Mouse (Mus musculus) kidney, embryonic 14.5 days (tissue): ENCODE data around the gene Mrpl2. TPM values are rescaled to one million over a fixed set of nuclear protein-coding genes. Genes with fewer than 3 reads are reported as not detected.

Experiments used
- ATAC-seq: fragments of 200-750 bp; cut with Nextera tagmentation; 2 replicates; pipeline ENCODE4 v1.8.0; 2017; ENCODE audit warnings: moderate number of reproducible peaks, mild to moderate bottlenecking, moderate TSS enrichment, moderate library complexity; ENCODE audit not compliant: low FRiP score, low TSS enrichment
- H3K27ac ChIP-seq: fragments of 300-500 bp; sonication (generic); 2 replicates; pipeline ENCODE4 v1.5.1; 2014; ENCODE audit warnings: low read depth, mild to moderate bottlenecking, low read length, moderate library complexity, mixed read lengths
- H3K27me3 ChIP-seq: fragments of 300-500 bp; sonication (generic); 2 replicates; pipeline ENCODE4 v1.6.1; 2014; ENCODE audit warnings: mild to moderate bottlenecking, low read length; ENCODE audit not compliant: control insufficient read depth, insufficient read depth
- H3K36me3 ChIP-seq: fragments of 300-500 bp; sonication (generic); 2 replicates; pipeline ENCODE4 v1.6.1; 2014; ENCODE audit warnings: low read length, mixed read lengths; ENCODE audit not compliant: control insufficient read depth, insufficient read depth
- H3K4me1 ChIP-seq: fragments of 300-500 bp; sonication (generic); 2 replicates; pipeline ENCODE4 v1.6.1; 2014; ENCODE audit warnings: low read length, mixed read lengths; ENCODE audit not compliant: control insufficient read depth, insufficient read depth
- H3K4me2 ChIP-seq: fragments of 300-500 bp; sonication (generic); replicated peaks from 2 replicates; pipeline ENCODE4 v1.6.1; 2014; ENCODE audit warnings: low read depth, mild to moderate bottlenecking, low read length
- H3K4me3 ChIP-seq: fragments of 300-500 bp; sonication (generic); 2 replicates; pipeline ENCODE4 v1.5.1; 2014; ENCODE audit warnings: mild to moderate bottlenecking, low read length
- H3K9ac ChIP-seq: fragments of 300-500 bp; sonication (generic); 2 replicates; pipeline ENCODE4 v1.6.1; 2014; ENCODE audit warnings: low read depth, mild to moderate bottlenecking, low read length, moderate library complexity
- H3K9me3 ChIP-seq: fragments of 300-500 bp; sonication (generic); 2 replicates; pipeline ENCODE4 v1.6.1; 2016; ENCODE audit warnings: low read length; ENCODE audit not compliant: control insufficient read depth
- WGBS: fragments of 180-500 bp; shearing (Covaris S2); extraction: QIAGEN DNeasy Blood & Tissue Kit; methylation state at CpG from one replicate; pipeline ENCODE4 v1.1.7; 2014; 5-methylcytosine and 5-hydroxymethylcytosine counted together
- polyA plus RNA-seq: library from polyadenylated mRNA; unstranded; fragments of >200 nt; fragmentation: Nextera tagmentation; extraction: Ambion mirVana; gene quantifications from 2 replicates; pipeline ENCODE4 v1.2.1, GENCODE M21; 2014

The Mrpl2 gene
- polyA plus RNA-seq, 1 experiment from 2014 or later: 121 TPM

GRCm38 (mm10) chr17:46609721-46610514 is 36.1 kb upstream of the Mrpl2 start:
- no peak overlapping the region for H3K4me3 ChIP-seq
- no peaks in the 10 kb centered on the region for H3K9me3 ChIP-seq
- peaks cover 73% of the 10 kb centered on the region for H3K4me1 ChIP-seq
- WGBS: 45% methylated on average over 15 of the region's 15 CpGs
- H3K27me3 ChIP-seq: no peaks in the 10 kb centered on the region
- H3K4me2 ChIP-seq: peak overlapping the region; percentile 17
- peak overlapping the region; percentile 25; the same call in 1 of the 2 replicates for H3K9ac ChIP-seq
- H3K27ac ChIP-seq: peak overlapping the region; percentile 62; the same call in 1 of the 2 replicates
- 0 out of 2 replicates have a peak, but pooled peaks cover 2% of the 10 kb centered on the region for H3K36me3 ChIP-seq
- peak; percentile 50; the same call in 1 of the 2 replicates for ATAC-seq

DNA sequence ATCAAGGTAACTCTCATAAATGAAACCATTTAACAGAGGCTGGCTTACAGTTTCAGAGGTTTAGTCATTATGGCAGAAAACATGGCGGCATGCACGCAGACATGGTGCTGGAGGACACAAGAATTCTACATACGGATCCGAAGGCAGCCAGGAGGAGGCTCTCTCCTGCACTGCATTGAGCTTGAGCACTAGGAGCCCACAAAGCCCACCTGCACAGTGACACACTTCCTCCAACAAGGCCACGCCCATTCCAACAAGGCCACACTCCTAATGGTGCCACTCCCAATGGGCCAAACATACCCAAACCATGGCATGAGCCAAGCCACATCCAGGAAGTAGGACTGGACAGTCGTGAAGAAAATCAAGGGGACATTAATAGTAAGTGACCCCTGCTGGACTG is 34.7 kb upstream of the Mrpl2 start:
- H3K27me3 ChIP-seq: no peaks in the 10 kb centered on the region
- H3K9ac ChIP-seq: no peak overlapping the region
- ATAC-seq: no peak
- H3K27ac ChIP-seq: no peak overlapping the region; the same call in 1 of the 2 replicates
- H3K36me3 ChIP-seq: 0 out of 2 replicates have a peak, but pooled peaks cover 2% of the 10 kb centered on the region
- H3K4me1 ChIP-seq: peaks cover 74% of the 10 kb centered on the region
- no peak overlapping the region for H3K4me2 ChIP-seq
- H3K9me3 ChIP-seq: no peaks in the 10 kb centered on the region
- 91% methylated on average over 6 of the region's 6 CpGs for WGBS
- no peak overlapping the region for H3K4me3 ChIP-seq

GRCm38 (mm10) chr17:46612189-46612588 is 33.8 kb upstream of the Mrpl2 start:
- Histone ChIP-seq H3K4me3 (no peak overlapping the region), H3K27ac (peak overlapping the region; percentile 88), H3K27me3 (no peaks in the 10 kb centered on the region), H3K4me1 (peaks cover 83% of the 10 kb centered on the region), H3K9ac (0 out of 2 replicates have a peak overlapping the region, but pooled peaks have one; percentile 23), H3K9me3 (no peaks in the 10 kb centered on the region), H3K4me2 (peak overlapping the region; percentile 31), H3K36me3 (0 out of 2 replicates have a peak, but pooled peaks cover 2% of the 10 kb centered on the region)
- WGBS: 20% methylated on average over 2 of the region's 2 CpGs
- no peak for ATAC-seq

DNA sequence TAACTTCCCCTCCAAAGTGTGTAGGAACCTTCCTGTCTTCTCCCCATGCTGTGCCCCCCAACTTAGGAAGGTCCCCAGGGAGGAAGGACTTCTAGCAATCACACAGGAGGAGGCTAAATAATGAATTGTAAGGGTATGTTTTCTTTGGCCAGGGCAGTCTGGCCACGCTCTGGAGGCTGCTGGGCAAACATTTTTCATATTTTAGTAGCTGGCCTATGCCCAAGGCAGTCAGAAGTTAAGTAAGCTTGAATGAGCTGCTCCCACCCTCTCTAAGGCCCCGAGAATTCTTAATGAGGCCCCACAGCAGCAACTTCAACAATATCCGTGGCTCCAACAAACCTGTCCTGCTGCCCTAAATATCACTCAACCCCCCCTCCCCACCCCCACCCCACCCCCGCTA is 33.2 kb upstream of the Mrpl2 start:
- 6% methylated on average over 4 of the region's 4 CpGs for WGBS
- Histone ChIP-seq H3K27me3 (no peaks in the 10 kb centered on the region), H3K9me3 (no peaks in the 10 kb centered on the region), H3K27ac (peak overlapping the region; percentile 88), H3K4me3 (no peak overlapping the region), H3K9ac (peak overlapping the region; percentile 23; the same call in 1 of the 2 replicates), H3K4me2 (peak overlapping the region; percentile 31), H3K4me1 (peaks cover 85% of the 10 kb centered on the region), H3K36me3 (0 out of 2 replicates have a peak, but pooled peaks cover 2% of the 10 kb centered on the region)
- peak; percentile 37 for ATAC-seq

- ATAC-seq: 0 out of 2 replicates have a peak, but pooled peaks have one; percentile 20
- peaks cover 85% of the 10 kb centered on the region for H3K4me1 ChIP-seq
- no peak overlapping the region for H3K9ac ChIP-seq
Observed at GRCm38 (mm10) chr17:46613229-46613628, 32.8 kb upstream of the Mrpl2 start.

DNA sequence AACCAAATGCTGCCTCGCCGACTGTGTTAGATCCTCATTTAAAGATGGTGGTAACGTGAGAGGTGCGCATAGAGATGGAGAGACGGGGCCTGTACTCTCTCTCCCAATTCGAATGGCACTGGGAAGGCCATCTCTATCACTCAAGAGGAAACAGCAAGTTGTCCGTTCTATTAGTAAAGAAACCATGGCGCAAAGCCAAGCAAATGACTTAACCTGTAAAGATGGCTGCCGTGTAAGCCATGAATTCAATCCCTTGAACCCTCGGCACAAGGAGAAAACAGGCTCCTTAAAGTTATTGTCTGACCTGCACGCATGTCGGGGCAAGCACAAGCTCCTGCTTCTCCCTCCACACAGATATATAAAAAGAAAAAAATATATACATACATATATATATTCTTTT is 28.2 kb upstream of the Mrpl2 start:
- WGBS: 12% methylated on average over 12 of the region's 12 CpGs
- H3K4me1 ChIP-seq: peaks cover 100% of the 10 kb centered on the region
- no peaks in the 10 kb centered on the region for H3K27me3 ChIP-seq
- H3K4me2 ChIP-seq: peak overlapping the region; percentile 38
- H3K4me3 ChIP-seq: peak overlapping the region; percentile 16; the same call in 1 of the 2 replicates
- H3K36me3 ChIP-seq: no peaks in the 10 kb centered on the region
- H3K27ac ChIP-seq: peak overlapping the region; percentile 96
- ATAC-seq: no peak
- peak overlapping the region; percentile 32; the same call in 1 of the 2 replicates for H3K9ac ChIP-seq
- no peaks in the 10 kb centered on the region for H3K9me3 ChIP-seq

More at GRCm38 (mm10) chr17:46613229-46613628, 32.8 kb upstream of the Mrpl2 start:
- Histone ChIP-seq H3K27ac (peak overlapping the region; percentile 88), H3K4me2 (no peak overlapping the region; the same call in 1 of the 2 replicates), H3K27me3 (no peaks in the 10 kb centered on the region), H3K9me3 (no peaks in the 10 kb centered on the region), H3K36me3 (0 out of 2 replicates have a peak, but pooled peaks cover 2% of the 10 kb centered on the region), H3K4me3 (no peak overlapping the region)
- WGBS: 17% methylated on average over 3 of the region's 3 CpGs

DNA sequence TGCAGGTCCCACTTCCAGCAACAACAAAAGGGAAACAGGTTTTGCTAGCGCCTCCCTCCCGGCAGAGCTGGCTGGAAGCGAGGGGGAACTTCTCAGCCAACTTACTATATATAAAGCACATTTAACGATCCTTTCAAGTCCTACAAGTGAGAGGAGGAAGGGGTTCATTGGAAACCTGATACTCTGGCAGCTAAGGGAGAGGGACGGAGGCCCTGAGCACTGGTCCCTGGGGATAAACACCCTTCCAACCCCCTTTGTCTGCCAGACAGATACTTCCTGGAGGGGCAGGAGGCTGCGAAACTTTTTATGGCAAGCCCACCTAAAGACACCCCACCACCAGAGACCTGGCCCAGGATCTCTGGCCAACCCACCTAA is 27.6 kb upstream of the Mrpl2 start:
- H3K4me2 ChIP-seq: peak overlapping the region; percentile 38
- H3K9me3 ChIP-seq: no peaks in the 10 kb centered on the region
- H3K4me3 ChIP-seq: peak overlapping the region; percentile 16; the same call in 1 of the 2 replicates
- H3K9ac ChIP-seq: peak overlapping the region; percentile 54; the same call in 1 of the 2 replicates
- ATAC-seq: peak; percentile 71
- 2% methylated on average over 6 of the region's 6 CpGs for WGBS
- H3K27ac ChIP-seq: peak overlapping the region; percentile 96
- H3K4me1 ChIP-seq: peaks cover 100% of the 10 kb centered on the region
- H3K27me3 ChIP-seq: no peaks in the 10 kb centered on the region
- H3K36me3 ChIP-seq: no peaks in the 10 kb centered on the region

DNA sequence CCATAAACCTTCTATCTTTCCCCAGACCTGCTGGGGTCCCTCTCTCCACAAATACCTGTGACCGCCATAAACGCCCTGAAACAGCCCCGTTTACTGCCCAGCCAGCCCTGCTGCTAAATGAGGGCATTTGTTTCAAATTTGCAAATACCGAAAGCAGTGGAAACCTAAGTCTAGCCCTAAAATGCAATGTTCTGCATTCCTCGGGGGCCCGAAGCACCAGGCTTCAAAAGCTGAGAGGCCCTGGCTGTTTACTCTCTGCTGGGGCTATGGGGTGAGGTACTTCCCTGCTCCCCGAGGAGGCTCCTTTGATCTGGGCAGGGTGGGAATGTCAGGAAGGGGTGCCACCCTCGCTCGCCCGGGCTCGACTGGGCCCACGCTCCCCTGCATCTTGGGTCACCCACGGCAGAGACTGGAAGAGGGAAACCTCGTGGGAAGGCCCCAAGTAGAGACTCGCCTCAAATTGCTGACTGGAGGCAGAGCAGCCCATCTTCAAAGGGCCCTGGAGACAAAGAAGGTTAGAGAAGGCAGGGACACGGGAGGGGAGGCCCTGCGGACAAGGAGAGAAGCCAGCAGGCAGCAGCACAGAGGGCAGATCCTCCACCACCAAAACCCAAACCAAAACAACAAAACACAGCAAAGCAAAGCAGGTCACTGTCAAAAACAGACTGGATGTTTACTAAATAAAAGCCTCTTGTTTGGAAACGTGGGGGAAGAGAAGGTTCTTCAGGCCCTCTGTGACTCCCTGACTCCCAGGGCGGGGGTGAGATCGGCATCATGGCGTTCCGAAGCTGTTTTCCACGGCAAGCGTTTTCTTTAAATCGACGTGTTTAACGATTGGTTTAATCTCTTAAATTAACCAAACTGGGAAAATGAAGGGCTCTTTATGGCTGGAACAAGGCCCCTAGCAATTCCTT is 27.0 kb upstream of the Mrpl2 start:
- Histone ChIP-seq H3K36me3 (no peaks in the 10 kb centered on the region), H3K4me3 (peak overlapping the region; percentile 16; the same call in 1 of the 2 replicates), H3K27ac (peak overlapping the region; percentile 96), H3K4me2 (peak overlapping the region; percentile 38), H3K9me3 (no peaks in the 10 kb centered on the region), H3K27me3 (no peaks in the 10 kb centered on the region), H3K4me1 (peaks cover 100% of the 10 kb centered on the region), H3K9ac (peak overlapping the region; percentile 54)
- WGBS: 5% methylated on average over 27 of the region's 27 CpGs
- peak; percentile 30; the same call in 1 of the 2 replicates for ATAC-seq
